Mouse (Mus musculus): Measurements from ENCODE around the gene Suox.

DNA sequence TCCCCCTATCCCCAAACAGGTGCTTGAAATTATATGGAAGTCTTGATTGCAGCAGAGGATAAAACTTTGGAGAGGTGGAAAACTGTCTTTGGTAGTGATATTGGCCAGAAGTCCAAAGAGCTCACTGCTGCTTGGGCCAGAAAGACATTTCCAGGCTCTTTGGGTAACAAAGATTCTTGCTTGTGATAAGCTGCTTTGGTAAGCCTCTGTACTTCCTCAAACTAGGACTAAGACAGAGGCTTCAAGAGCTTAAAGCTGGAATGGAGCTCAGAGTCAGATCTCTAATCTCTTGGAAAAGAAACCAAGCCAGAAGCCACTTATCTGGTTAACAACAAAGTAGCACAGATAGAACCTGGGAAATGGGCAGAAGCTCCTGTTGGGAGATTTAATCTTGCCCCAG is 11.4 kb downstream of the Suox start:
- TF ChIP-seq CTCF (IDR thresholded peaks at IDR 0.05; ENCODE audit: borderline replicate concordance, insufficient read depth, low read length) (no peak), POLR2A (IDR thresholded peaks at IDR 0.05; ENCODE audit: low read depth, low read length) (no peak)
